ENCODE assay signal across 8 mouse cellular contexts in genomic region chr8:111940171-111941100, GRCm38 (mm10). TPM values are rescaled to one million over a fixed set of nuclear protein-coding genes. Genes with fewer than 3 reads are reported as not detected.
DNase-seq lines count a peak whose midpoint lies in the region; ATAC-seq lines count a peak whose summit lies in the region.

Gabarapl2 (plus strand) TSS chr8:111940703.

- WGBS in forebrain, embryonic 14.5 days, result under 1% methylated on average over 65 of the region's 65 CpGs
- WGBS in neural tube, embryonic 15.5 days, result under 1% methylated on average over 64 of the region's 65 CpGs

- intact Hi-C loops in heart, postnatal 14 days (cut with DNase I), result loop anchor here (2.0 kb wide), 1 partner anchor 52 kb away; the partner anchor contains the start of gene Adat1

- H3K4me3 ChIP-seq in forebrain, embryonic 14.5 days (ENCODE audit: low read depth, low read length), result peak within 1 kb of the TSS; percentile 96
- H3K4me3 ChIP-seq in neural tube, embryonic 15.5 days (replicated peaks), result peak within 1 kb of the TSS; percentile 80

- no peaks in the 10 kb centered on the region for H3K27me3 ChIP-seq in forebrain, embryonic 14.5 days (replicated peaks; ENCODE audit: control insufficient read depth, insufficient read depth, low read length)
- H3K27me3 ChIP-seq in neural tube, embryonic 15.5 days (replicated peaks), result no peaks in the 10 kb centered on the region

- ATAC-seq in forebrain, embryonic 14.5 days, result peak; percentile 100
- peak; percentile 98 for ATAC-seq in neural tube, embryonic 15.5 days (ENCODE audit: low FRiP score)

- peaks cover 25% of the 10 kb centered on the region for H3K36me3 ChIP-seq in forebrain, embryonic 14.5 days (ENCODE audit: control insufficient read depth, insufficient read depth, low read length)
- H3K36me3 ChIP-seq in neural tube, embryonic 15.5 days, result peaks cover 24% of the 10 kb centered on the region

- H3K4me1 ChIP-seq in forebrain, embryonic 14.5 days (ENCODE audit: control insufficient read depth, insufficient read depth, low read length), result peaks cover 14% of the 10 kb centered on the region
- H3K4me1 ChIP-seq in neural tube, embryonic 15.5 days, result peaks cover 21% of the 10 kb centered on the region

- DNase-seq in ES-CJ7 (ENCODE audit: low read depth, low spot score), result peak; percentile 99
- DNase-seq in cerebellum, adult 11 months, result peak; percentile 97
- DNase-seq in forebrain, embryonic 14.5 days (ENCODE audit: low spot score), result peak; percentile 100
- peak; percentile 98 to 99 for DNase-seq in heart, postnatal 14 days
- peak; percentile 98 for DNase-seq in layer of hippocampus, adult 11-12 months (ENCODE audit: low spot score)
- peak; percentile 98 to 99 for DNase-seq in lung, adult 18-20 months
- DNase-seq in testis, postnatal 14 days (ENCODE audit: low spot score), result peak; percentile 96

- peak within 1 kb of the TSS; percentile 91 for H3K9ac ChIP-seq in forebrain, embryonic 14.5 days (ENCODE audit: low read length)
- peak within 1 kb of the TSS; percentile 88 for H3K9ac ChIP-seq in neural tube, embryonic 15.5 days (replicated peaks)

- H3K9me3 ChIP-seq in forebrain, embryonic 14.5 days (replicated peaks; ENCODE audit: control insufficient read depth, low read length), result no peaks in the 10 kb centered on the region
- no peaks in the 10 kb centered on the region for H3K9me3 ChIP-seq in neural tube, embryonic 15.5 days (replicated peaks)

- H3K27ac ChIP-seq in forebrain, embryonic 14.5 days (ENCODE audit: low read depth, low read length), result peak within 1 kb of the TSS; percentile 58; the same call in 1 of the 2 replicates
- H3K27ac ChIP-seq in neural tube, embryonic 15.5 days (replicated peaks), result peak within 1 kb of the TSS; percentile 82

- H3K4me2 ChIP-seq in forebrain, embryonic 14.5 days (ENCODE audit: low read length), result peak within 1 kb of the TSS; percentile 98
- H3K4me2 ChIP-seq in neural tube, embryonic 15.5 days, result peak within 1 kb of the TSS; percentile 72

RNA-seq across cellular contexts. Expression of gene Gabarapl2, which starts in this region (rescaled TPM):
- polyA plus RNA-seq in forebrain, embryonic 14.5 days (2014; fragmentation: Nextera tagmentation; extraction: Ambion mirVana), result 518 and 525 TPM in 2 replicates
- total RNA-seq in heart, postnatal 14 days (2021), result 100 to 1,000 TPM; 128 to 136 TPM
- 403 and 479 TPM in 2 replicates for polyA plus RNA-seq in neural tube, embryonic 15.5 days (2015; fragmentation: Nextera tagmentation; extraction: Ambion mirVana)

Comparison
In these comparisons a context has a peak if more than half of its experiments do, and no peak if none do; other contexts are left out.
1. Peak in every context shown above with its lines: DNase-seq, ATAC-seq, H3K4me3 ChIP-seq and H3K27ac ChIP-seq.